Mouse (Mus musculus) induced T-regulatory cell, adult 2 months (primary cell): ENCODE measurements around the gene Bloc1s4.

Experiments
- DNase-seq: peaks from one replicate; pipeline ENCODE4 v3.0.0-alpha.2; 2012; ENCODE audit warnings: low read depth

Gene Bloc1s4

DNA sequence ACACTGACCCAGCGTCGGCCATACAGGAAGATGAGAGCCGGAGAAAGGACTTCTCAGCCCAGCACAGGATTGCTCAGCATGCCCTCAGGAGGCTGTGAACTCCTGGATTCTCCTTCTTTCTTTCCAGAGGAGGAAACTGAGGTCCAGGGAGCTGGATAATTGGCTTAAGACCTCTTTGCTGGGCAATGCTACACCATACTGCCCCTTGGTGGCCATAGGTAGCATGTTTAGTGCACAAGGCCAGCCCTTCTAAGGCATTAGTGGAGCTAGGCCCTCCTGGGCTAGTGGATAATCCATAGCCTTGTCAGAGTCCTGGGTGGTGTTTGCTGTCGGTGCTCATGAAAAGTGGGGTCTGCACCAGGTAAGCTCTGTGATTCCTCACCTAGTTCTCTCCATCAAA, 8.6 kb downstream of the Bloc1s4 start:
- DNase-seq: peak; percentile 42

DNA sequence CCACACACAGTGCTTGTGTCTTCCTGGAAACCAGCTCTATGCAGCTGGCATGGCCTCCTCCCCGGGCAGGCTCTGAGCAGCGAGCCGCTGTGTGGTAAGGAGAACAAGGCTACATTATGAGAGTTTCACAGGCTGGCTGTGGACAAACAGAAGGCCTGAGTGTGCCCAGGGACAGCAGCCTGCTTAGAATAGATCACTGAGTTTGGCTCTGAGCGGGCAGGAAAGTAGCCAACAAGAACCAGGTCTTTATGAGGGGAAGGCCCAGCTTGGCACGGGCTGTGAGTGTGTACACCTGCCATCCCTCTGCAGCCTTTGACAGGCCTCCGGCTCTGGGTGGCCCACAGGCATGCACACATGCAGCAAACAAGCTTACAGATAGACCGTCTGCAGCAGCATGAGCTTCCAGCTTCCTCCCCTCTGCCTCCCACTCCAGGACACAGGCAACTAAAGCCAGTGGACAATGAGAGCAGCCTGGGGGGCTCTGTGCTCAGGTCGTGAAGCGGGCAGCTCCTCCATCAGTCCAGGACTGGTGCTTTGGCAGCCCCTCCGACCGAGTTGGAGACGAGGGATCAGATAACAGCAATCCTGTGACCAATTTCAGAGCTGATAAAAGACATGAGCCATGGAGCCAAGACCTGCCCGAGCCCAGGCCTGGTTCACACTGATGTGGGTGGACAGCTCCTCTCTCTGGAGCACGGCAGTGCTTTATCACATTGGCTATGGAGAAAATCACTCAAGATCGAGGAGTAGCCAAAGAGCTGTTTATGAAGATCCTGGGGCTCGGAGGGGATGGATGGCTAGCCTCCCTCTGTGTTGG, 9.4 kb downstream of the Bloc1s4 start:
- no peak for DNase-seq

DNA sequence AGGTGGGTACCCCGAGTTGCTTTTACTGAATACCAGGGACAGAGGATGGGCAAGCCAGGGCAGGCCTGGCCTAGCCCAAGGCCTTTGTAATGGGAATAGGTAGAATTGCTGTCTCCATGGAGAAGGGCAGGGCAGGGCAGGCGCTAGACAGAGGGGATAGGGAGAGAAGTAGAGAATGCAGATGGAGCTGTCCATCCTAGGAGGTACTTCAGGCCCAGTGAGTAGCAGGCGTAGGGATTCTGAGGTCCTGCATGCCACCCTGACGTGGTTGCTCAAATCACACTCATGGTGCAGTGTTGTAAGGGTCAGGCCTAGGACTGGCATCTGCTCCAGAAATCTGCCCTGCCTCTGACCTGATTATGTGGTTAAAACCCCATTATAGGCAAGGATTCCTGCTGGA, 10.7 kb downstream of the Bloc1s4 start:
- no peak for DNase-seq

DNA sequence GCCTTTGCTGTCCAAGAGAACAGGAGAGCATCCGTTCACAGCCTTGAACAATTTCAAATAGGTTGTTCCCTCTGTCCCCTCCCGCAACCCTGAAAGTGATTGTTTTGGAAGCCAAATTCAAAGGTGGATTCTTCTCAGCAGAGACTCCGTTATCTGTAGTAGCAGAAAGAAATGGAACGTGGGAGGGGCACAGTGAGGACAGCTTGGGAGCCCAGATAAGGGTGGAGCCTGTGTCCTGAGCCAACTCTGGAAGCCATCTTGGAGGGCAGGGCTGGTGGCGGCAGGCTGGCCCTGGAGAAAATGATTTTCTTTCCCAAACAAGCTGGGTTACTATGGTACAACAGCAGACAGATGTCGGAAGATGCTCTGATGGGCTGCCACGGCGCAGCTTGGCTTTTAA, 12.4 kb downstream of the Bloc1s4 start:
- DNase-seq: no peak

DNA sequence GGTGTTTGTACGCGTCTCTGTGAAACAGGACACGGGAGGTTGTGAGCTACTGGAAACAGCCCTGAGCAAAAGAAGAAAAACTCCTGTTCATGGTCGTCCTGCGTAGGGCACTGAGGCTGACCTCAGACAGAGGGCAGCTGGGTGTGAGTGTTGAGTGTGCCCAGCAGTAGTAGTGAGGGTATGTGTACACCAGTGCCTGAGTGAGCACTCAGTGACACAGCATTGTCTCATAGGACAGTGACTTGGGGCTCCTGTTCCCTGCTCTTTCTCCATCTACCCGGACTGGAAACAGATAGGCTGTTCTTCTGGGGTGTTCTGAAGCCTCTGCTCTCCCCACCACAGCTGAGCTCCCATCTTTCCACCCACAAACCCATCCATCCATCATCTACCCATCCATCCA, 13.3 kb downstream of the Bloc1s4 start:
- no peak for DNase-seq

DNA sequence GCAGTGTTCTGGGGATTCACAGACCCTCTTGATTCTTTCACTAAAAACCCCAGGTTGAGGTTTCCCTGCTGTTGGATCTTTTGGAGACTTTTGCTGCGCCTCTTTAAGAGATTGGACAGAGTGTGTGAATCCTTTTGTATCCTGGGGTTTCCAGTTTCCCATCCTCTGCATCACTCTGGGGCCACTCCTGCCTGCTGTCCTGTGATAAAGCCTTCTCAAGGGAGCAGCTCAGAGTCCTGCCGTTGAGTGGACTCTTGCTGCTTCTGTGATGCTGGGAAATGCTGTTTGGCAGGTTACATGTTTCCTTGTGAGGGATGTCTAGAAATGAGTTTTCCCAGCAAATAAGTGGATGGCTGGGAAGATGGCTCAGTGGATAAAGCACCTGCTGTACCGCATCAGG, 15.0 kb downstream of the Bloc1s4 start:
- no peak for DNase-seq

DNA sequence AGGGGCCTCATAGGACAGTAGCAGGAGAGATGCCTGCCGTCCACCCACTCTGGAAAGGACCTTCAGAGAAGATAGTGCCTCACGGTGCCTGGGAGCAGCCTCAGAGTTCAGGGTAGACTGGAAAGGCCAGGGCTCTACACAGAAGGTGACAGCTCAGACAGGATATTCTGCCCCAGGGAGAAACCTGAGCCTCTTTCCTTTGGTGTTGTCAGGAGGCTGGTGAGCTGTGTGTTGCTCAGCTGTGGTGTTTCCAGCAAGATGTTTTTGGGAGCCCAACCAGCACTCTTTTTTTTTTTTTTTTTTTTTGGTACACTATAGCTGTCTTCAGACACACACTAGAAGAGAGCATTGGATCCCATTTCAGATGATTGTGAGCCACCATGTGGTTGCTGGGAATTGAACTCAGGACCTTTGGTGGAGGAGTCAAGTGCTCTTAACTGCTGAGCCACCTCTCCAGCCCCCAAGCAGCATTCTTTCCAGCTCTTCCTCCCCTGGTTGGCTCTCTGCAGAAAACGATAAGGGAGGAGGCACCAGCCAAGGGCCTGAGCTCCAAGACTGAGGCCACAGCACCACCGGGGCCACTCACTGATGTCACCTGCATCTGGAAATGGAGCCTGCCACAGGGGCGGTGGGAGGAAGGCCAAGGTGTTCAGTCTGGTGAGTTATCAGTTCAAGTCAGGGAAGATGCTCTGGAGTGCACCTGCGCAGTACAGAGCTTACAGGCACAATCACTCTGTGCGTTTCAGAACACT, 16.4 kb downstream of the Bloc1s4 start:
- no peak for DNase-seq

DNA sequence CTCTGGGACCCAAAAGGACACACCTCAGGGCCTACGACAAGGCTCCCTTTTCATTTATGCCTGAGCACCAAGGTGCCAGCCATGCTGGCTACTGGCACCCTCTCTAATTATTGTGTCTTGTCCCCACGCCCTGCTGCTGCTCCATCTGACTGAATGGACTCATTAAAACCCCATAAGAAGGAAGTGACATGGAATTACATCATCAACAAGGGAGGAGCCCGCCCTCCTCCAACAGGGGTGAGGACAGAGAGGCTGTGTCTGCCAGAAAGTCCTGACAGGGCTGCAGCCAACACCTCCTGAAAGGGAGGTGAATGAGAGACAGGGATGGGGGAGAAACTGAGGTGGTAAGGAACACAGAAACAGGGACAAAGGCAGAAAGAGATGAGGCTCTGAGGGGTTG, 17.8 kb downstream of the Bloc1s4 start:
- no peak for DNase-seq

DNA sequence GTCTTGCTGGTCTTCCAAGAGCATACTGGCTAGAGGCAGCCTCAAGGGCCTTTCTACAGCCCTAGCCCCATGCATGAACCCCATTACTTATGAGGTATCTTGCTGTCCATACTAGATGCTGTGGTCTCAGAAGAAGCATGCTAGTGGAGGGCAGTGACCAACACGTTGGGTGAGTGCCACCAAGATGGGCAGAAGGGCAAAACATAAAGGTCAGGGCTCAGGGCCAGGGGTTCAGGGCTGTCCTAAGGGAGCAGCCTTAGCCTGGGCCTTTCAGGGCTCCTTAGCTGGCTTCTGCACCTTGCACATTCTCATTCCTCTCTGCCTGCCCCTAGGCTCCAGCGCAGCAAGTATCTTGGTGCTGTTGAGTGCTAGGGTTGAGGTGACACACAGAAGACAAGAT, 18.5 kb downstream of the Bloc1s4 start:
- DNase-seq: no peak

DNA sequence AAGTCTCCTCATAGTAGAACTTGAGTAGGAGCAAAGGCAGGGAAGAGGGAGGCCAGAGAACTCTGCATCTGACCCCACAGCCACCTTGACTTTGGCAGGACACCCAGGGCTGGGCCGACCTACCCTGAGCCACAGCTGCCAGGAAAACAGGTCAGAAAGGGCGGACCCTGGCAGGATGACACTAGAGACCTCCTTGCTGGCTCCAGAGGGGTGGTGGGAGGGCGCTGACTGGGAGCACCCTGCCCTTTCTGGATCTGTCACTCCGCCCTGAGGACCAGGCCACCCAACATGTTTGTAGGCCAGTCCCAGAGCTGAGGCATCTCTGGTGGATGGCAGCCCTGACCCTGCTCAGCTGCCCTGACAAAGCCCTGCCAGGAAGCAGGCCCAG, 19.4 kb downstream of the Bloc1s4 start:
- no peak for DNase-seq

DNA sequence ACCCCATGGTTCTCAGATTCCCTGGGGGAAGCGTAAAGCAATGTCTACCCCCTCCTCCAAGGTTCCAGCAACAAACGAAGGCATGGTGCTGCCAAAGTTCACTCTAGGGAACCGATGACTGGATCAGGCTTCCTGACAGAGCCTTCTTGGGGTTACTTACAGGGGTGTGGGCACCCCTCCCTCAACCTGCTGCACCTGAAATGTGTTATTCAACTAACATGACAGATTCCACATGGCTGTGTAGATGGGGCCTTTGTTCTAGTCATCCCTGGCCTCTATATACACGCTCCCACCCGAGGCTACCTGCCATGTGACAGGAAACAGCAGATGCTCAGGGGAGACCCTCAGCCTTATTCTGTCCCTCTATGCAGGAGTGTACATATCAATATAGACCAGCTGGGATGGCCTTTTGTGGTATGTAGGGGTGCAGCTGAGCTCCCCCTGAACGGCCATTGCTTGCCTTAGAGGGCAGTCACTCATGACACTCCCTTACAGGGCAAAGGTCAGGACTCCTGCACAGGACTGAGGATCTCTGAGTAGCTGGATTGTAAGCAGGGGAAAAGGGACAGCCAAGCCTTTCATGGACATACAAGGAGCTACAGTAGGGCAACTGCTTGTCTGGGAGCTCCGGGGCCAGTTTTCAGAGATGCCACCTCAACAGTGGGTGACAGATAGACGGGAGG, 19.9 kb downstream of the Bloc1s4 start:
- no peak for DNase-seq

DNA sequence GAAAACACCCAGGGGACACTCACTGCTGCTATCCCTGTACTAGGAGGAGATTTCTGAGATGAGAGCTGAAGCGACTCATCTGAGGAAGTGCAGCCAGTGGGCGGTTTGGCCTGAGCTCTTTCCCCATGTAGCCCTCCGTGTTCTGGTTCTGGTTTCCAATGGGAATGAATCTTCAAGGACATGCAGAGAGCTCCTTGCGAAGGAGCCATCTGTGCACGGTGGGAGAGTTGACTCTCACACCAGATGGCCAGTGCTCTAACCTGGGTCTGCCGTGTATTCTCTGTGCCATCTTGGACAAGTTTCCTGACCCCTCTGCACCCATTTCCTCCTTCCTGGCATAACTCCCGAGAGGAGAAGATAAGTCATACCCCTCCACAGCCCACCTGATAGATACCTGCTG, 20.7 kb downstream of the Bloc1s4 start:
- DNase-seq: no peak

DNA sequence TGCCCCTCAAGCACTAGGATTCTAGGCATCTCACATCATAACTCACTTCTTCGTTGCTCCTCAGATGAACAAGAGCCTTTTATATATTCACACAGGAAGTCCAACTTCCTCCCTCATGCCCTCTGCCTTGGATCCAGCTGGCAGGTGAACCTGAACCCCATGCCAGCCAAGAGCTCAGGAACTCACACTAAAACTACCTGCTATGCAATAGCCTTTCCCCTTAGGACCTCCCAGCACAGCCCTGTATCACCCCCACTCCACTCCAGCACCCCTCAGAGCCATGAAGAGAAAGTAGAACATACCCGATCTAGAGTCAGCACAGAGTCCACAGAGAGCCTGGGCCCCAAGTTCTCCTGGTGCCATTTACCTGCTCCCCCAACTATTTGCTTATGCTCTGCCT, 21.3 kb downstream of the Bloc1s4 start:
- DNase-seq: peak; percentile 49

DNA sequence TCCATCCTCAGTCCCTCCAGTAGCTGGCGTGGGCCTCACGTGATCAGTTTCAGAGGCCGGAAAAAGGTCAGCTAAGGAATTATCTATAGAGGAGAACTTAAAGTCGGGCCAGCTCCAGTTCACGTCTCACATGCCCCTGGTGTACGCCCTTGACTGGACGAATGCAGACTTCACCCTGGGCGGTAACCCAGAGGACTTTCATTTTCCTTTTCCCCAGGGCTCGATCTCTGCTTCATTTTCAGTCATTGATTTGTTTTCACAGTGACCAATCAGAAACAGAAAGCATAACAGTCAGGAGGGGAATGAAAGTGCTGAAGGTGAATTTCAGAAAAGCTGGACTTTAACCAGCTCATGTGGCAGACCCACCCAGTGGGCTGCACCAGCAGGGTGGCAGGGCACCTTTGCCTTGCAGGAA, 22.1 kb downstream of the Bloc1s4 start:
- DNase-seq: peak; percentile 86

DNA sequence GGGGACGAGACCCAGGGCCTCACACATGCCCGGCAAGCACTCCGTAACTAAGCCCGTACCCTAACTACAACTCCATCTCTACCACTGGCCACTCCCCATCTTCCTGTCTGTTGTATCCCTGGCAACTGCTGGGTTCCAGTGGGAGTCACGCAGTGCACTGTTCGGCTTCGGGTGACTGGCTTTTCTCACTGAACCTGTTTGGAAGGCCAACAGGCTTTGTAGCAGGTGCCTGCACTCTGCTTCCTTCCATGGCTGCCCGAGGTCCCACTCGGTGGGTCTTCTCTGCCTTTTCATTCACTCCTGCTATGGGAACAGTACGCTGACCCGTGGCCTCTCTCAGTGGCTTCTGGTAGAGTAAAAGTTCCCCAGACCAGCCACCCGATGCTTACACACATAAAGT, 22.6 kb downstream of the Bloc1s4 start:
- no peak for DNase-seq

DNA sequence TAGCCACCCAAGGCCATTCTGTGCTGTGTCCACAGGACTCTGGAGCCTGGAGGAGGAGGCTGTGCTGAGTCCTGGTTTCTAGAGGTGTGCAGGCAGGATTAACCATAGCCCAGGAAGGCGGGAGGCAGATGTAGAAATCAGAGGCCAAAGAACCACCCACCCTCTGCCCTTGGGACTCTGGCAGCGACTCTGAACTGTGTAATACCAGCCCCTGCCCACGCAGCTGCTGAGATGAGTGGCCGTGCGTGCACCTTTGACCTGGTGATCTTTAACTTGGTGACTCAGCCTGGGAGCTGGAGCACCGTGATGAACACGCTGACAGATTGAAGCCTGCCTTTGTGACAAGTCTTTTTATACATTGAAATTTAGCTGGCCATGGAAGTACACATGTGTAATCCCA, 24.2 kb downstream of the Bloc1s4 start:
- peak; percentile 52 for DNase-seq

DNA sequence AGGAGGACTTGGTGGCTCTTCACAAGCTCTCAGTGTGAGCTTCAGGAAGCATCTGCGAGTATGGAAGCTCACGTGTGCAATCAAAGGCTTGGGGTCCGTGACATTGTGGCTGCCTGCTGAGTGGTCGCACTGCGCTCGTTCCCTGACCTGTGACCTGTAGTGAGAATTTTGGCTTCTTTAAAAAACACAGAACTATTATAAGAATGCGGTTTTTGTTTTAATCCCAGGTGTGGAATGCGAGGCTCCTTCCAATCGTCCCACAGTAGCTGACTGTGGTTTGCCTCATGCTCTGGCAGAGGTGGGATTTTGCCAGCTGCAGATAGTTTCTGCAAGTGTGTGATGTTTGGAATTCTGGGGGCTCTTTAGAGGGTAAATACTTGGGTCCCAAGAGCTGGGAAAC, 25.1 kb downstream of the Bloc1s4 start:
- no peak for DNase-seq

DNA sequence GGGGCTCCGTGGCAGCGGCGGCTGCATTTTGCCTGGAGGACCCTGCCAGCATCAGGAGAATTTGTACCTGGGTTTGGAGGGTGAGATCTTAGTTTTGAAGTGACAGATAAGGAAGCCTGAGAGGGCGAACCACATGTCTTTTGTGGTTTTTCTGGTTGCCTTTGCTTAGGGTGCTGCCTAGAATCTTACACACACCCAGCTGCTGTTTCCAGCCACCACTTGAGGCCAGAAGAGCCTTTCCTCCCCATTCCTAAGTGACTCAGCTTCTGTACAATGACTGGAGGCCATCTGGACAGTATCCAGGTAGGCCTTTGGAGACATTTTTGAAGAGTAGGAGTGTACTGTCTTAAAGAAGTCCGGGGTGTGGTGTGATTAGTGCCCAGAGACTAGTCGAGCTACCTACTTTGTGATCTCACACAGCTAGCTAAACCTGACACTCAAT, 26.0 kb downstream of the Bloc1s4 start:
- peak; percentile 67 for DNase-seq

DNA sequence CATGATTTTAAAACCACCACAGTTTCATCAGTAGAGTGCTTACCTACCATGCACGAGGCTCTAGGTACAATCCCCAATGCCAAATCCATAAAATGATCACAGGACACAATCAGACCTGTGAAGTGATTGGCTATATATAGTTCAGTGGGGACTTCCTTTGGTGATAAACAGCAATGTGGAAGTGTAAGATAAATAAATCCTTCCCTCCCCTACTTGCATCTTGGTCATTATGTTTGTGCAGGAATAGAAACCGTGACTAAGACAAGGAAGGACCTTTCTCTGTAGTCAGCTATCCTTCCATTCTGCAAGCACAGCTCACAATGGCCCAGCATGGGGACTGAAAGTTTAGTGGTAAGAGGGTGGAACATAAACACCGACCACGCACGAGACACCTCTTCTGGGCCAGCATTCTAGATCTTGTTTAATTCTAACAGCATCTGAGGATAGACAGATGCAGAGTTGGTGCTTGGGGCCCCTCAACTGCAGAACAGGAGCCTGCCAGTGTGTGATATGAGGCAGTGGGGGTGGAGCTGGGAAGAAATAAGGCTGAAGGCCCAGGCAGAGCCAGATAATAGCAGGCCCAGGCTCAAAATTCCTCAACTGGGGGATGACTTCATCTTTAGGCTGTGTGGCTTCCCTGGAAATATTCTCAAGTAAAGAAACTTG, 27.6 kb downstream of the Bloc1s4 start:
- DNase-seq: peak; percentile 21

DNA sequence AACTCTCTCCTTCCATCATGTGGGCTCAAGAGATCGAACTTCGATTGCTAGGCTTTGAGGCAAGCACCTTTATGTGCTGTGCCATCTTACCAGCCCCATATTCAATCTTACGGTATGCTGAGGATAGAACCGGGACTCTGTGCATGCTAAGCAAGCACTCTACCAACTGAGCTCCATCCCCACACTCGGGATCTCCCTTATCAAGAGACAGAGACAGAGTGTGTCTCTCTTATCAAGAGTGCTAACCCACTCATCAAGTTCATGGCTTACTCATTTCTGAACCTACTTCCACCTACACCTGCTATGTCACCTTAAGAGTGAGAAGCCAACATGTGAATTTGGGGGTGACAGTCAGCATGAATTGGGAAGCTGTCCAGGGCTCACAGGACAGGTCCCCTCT, 28.2 kb downstream of the Bloc1s4 start:
- DNase-seq: peak; percentile 26

DNA sequence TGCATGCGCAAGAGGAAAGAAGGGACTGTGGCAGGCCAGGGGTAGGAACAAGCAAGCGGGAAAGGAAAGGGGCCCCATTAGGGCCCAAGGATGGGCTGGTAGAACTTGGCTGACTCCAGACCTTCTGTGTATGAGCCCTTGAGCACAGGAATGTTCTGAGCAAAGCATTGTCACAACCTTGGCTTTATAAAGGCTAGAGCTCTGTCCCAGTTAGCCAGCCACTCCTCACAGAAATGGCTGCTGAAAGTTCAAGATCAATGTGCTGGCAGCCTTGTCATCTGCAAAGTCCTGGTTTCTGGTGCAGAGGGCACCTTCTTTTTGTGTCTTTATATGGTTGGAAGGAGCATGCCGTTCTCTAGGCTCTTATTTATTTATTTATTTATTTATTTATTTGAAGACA, 28.8 kb downstream of the Bloc1s4 start:
- DNase-seq: no peak

DNA sequence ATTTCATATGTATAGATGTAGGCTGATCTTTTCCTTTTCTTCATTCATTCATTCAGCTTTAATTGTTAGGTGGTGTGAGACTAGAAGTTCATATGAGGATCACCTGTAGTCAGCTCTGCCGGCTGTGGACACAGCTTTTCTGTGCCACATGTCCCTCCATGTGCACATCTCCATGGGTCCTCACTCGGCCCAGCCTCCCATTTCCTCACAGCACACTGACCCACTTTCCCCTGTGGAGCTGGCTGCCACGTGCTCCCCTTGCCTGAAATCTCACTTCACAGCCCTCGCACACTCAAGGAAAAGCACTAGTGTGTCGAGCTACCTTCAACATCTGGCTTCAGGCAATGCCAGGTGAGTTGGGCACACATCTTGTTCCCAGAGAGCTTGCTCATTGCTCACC, 29.3 kb downstream of the Bloc1s4 start:
- no peak for DNase-seq
